Mouse (Mus musculus) cerebellum, adult (tissue): ENCODE results near the gene Olfr8.
"Not testable (repeated sequence)": the region's sequence is repeated elsewhere in the genome, so short reads cannot be mapped to it uniquely, and the experiment has no call there.

Experiments used
- ATAC-seq: cut with Nextera tagmentation; 2 replicates; pipeline ENCODE4 v1.9.2; 2017; ENCODE audit warnings: mild to moderate bottlenecking, moderate library complexity, mixed read lengths; ENCODE audit not compliant: insufficient number of reproducible peaks, low FRiP score, low TSS enrichment

Olfr8 gene

GRCm38 (mm10) chr10:78950336-78950735 is at the start of gene Olfr8:
Gene Olfr8 (plus strand): TSS chr10:78950636.
- not testable (repeated sequence) for ATAC-seq

GRCm38 (mm10) chr10:78912871-78913270 is 37.6 kb upstream of the Olfr8 start, which contains the start of gene Olfr1354:
Gene Olfr1354 (plus strand): TSS chr10:78913171.
- not testable (repeated sequence) for ATAC-seq

GRCm38 (mm10) chr10:78963009-78963408 is 12.6 kb downstream of the Olfr8 start, which contains the start of gene Olfr1353:
Gene Olfr1353 (plus strand): TSS chr10:78963309.
- ATAC-seq, result not testable (repeated sequence)

GRCm38 (mm10) chr10:78980750-78981149 is 30.3 kb downstream of the Olfr8 start, which contains the start of gene Olfr1352:
Gene Olfr1352 (plus strand): TSS chr10:78981050.
- ATAC-seq, result no peak
